Mouse (Mus musculus): ENCODE results near the gene Olfr975. TPM values are rescaled to one million over a fixed set of nuclear protein-coding genes. Genes with fewer than 3 reads are reported as not detected.

Olfr975 gene
- polyA plus RNA-seq, 1 experiment from 2014 or later, result not detected

DNA sequence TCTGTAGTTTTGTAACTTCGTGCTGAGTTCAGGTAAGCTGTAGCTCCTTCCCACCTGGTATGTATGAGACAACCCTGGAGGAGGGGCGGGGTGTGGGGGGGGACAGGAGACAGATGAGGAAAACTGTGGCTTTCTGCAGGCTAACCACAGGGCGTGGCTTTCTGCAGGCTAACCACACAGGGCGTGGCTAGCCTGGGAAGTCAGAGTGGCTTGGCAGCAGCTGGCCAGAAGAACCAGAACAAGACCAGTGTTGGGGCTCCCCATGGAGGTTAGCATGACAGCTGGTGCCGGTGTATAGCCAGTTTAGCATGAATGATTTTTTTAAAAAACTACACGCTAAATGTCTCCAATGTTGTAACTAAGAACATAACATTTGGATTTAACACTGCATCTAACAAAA, 46.7 kb downstream of the Olfr975 start:
- no peak for ATAC-seq (ENCODE audit: low FRiP score, low TSS enrichment)
- no peaks in the 10 kb centered on the region for H3K36me3 ChIP-seq (ENCODE audit: control insufficient read depth, insufficient read depth, low read length)
- H3K9me3 ChIP-seq (ENCODE audit: control insufficient read depth, low read length), result no peaks in the 10 kb centered on the region
- H3K4me3 ChIP-seq (ENCODE audit: low read length), result no peak overlapping the region
- H3K4me2 ChIP-seq (replicated peaks; ENCODE audit: low read depth, low read length), result no peak overlapping the region
- H3K27ac ChIP-seq (ENCODE audit: low read depth, low read length), result no peak overlapping the region
- no peak overlapping the region for H3K9ac ChIP-seq (ENCODE audit: low read depth, low read length)
- H3K4me1 ChIP-seq (ENCODE audit: control insufficient read depth, insufficient read depth, low read length), result no peaks in the 10 kb centered on the region
- WGBS, result 85% methylated on average over 6 of the region's 6 CpGs
- H3K27me3 ChIP-seq (ENCODE audit: control insufficient read depth, insufficient read depth, low read length), result no peaks in the 10 kb centered on the region

Other genes starting within 250 kb of the Olfr975 start
- not detected in 2 replicates for gene Olfr149, start 244.9 kb downstream of the Olfr975 start, polyA plus RNA-seq (2014; fragmentation: Nextera tagmentation; extraction: Ambion mirVana)
- gene Olfr965, start 240.7 kb downstream of the Olfr975 start, polyA plus RNA-seq (2014; fragmentation: Nextera tagmentation; extraction: Ambion mirVana), result not detected in 2 replicates
- not detected in 2 replicates for gene Olfr150, start 221.1 kb downstream of the Olfr975 start, polyA plus RNA-seq (2014; fragmentation: Nextera tagmentation; extraction: Ambion mirVana)
- not detected in 2 replicates for gene Olfr967, start 205.8 kb downstream of the Olfr975 start, polyA plus RNA-seq (2014; fragmentation: Nextera tagmentation; extraction: Ambion mirVana)
- not detected in 2 replicates for gene Olfr968, start 168.8 kb downstream of the Olfr975 start, polyA plus RNA-seq (2014; fragmentation: Nextera tagmentation; extraction: Ambion mirVana)
- not detected in 2 replicates for gene Olfr969, start 161.1 kb downstream of the Olfr975 start, polyA plus RNA-seq (2014; fragmentation: Nextera tagmentation; extraction: Ambion mirVana)
- not detected in 2 replicates for gene Olfr970, start 143.2 kb downstream of the Olfr975 start, polyA plus RNA-seq (2014; fragmentation: Nextera tagmentation; extraction: Ambion mirVana)
- not detected in 2 replicates for gene Olfr971, start 115.2 kb downstream of the Olfr975 start, polyA plus RNA-seq (2014; fragmentation: Nextera tagmentation; extraction: Ambion mirVana)
- gene Olfr972, start 85.6 kb downstream of the Olfr975 start, polyA plus RNA-seq (2014; fragmentation: Nextera tagmentation; extraction: Ambion mirVana), result not detected in 2 replicates
- not detected in 2 replicates for gene Olfr229, start 44.7 kb downstream of the Olfr975 start, polyA plus RNA-seq (2014; fragmentation: Nextera tagmentation; extraction: Ambion mirVana)
- gene Olfr974, start 14.5 kb downstream of the Olfr975 start, polyA plus RNA-seq (2014; fragmentation: Nextera tagmentation; extraction: Ambion mirVana), result not detected in 2 replicates
- gene Olfr976, start 9.1 kb upstream of the Olfr975 start, polyA plus RNA-seq (2014; fragmentation: Nextera tagmentation; extraction: Ambion mirVana), result not detected in 2 replicates
- gene Olfr978, start 40.1 kb upstream of the Olfr975 start, polyA plus RNA-seq (2014; fragmentation: Nextera tagmentation; extraction: Ambion mirVana), result not detected in 2 replicates
- not detected in 2 replicates for gene Olfr979, start 51.4 kb upstream of the Olfr975 start, polyA plus RNA-seq (2014; fragmentation: Nextera tagmentation; extraction: Ambion mirVana)
- not detected in 2 replicates for gene Olfr980, start 57.5 kb upstream of the Olfr975 start, polyA plus RNA-seq (2014; fragmentation: Nextera tagmentation; extraction: Ambion mirVana)
- gene Olfr981, start 69.4 kb upstream of the Olfr975 start, polyA plus RNA-seq (2014; fragmentation: Nextera tagmentation; extraction: Ambion mirVana), result not detected in 2 replicates
- not detected in 2 replicates for gene Olfr982, start 121.8 kb upstream of the Olfr975 start, polyA plus RNA-seq (2014; fragmentation: Nextera tagmentation; extraction: Ambion mirVana)
- gene Olfr983, start 141.5 kb upstream of the Olfr975 start, polyA plus RNA-seq (2014; fragmentation: Nextera tagmentation; extraction: Ambion mirVana), result not detected in 2 replicates
- not detected in 2 replicates for gene Olfr984, start 162.2 kb upstream of the Olfr975 start, polyA plus RNA-seq (2014; fragmentation: Nextera tagmentation; extraction: Ambion mirVana)
- not detected in 2 replicates for gene Olfr985, start 178.1 kb upstream of the Olfr975 start, polyA plus RNA-seq (2014; fragmentation: Nextera tagmentation; extraction: Ambion mirVana)
- not detected in 2 replicates for gene Tmem225, start 196.1 kb upstream of the Olfr975 start, polyA plus RNA-seq (2014; fragmentation: Nextera tagmentation; extraction: Ambion mirVana)
- not detected in 2 replicates for gene Olfr986, start 228.9 kb upstream of the Olfr975 start, polyA plus RNA-seq (2014; fragmentation: Nextera tagmentation; extraction: Ambion mirVana)
- 7.2 and 8.5 TPM in 2 replicates for gene Zfp202, start 240.3 kb upstream of the Olfr975 start, polyA plus RNA-seq (2014; fragmentation: Nextera tagmentation; extraction: Ambion mirVana)

Data from kidney, embryonic 14.5 days (tissue).